Mouse (Mus musculus) heart, embryonic 13.5 days (tissue): Measurements from ENCODE around the gene Inpp4b. TPM values are rescaled to one million over a fixed set of nuclear protein-coding genes. Genes with fewer than 3 reads are reported as not detected.

Experiments
- ATAC-seq: fragments of 200-750 bp; cut with Nextera tagmentation; 2 replicates; pipeline ENCODE4 v1.8.0; 2017; ENCODE audit warnings: moderate TSS enrichment; ENCODE audit not compliant: insufficient number of reproducible peaks, low FRiP score, low TSS enrichment; ENCODE audit errors: extremely low read depth
- H3K27ac ChIP-seq: fragments of 300-500 bp; sonication (generic); replicated peaks from 2 replicates; pipeline ENCODE4 v1.5.1; 2015; ENCODE audit warnings: moderate library complexity, mild to moderate bottlenecking, inconsistent platforms
- H3K27me3 ChIP-seq: fragments of 300-500 bp; sonication (generic); replicated peaks from 2 replicates; pipeline ENCODE4 v1.6.1; 2015; ENCODE audit warnings: mild to moderate bottlenecking, inconsistent platforms
- H3K36me3 ChIP-seq: fragments of 300-500 bp; sonication (generic); 2 replicates; pipeline ENCODE4 v1.6.1; 2015; ENCODE audit warnings: mild to moderate bottlenecking, inconsistent platforms
- H3K4me1 ChIP-seq: fragments of 300-500 bp; sonication (generic); 2 replicates; pipeline ENCODE4 v1.6.1; 2015; ENCODE audit warnings: inconsistent platforms
- H3K4me2 ChIP-seq: fragments of 300-500 bp; sonication (generic); 2 replicates; pipeline ENCODE4 v1.6.1; 2015; ENCODE audit warnings: inconsistent platforms, mild to moderate bottlenecking, moderate library complexity
- H3K4me3 ChIP-seq: fragments of 300-500 bp; sonication (generic); 2 replicates; pipeline ENCODE4 v1.5.1; 2015; ENCODE audit warnings: moderate library complexity, mild to moderate bottlenecking, inconsistent platforms
- H3K9ac ChIP-seq: fragments of 300-500 bp; sonication (generic); 2 replicates; pipeline ENCODE4 v1.6.1; 2015; ENCODE audit warnings: inconsistent platforms, mild to moderate bottlenecking, moderate library complexity
- H3K9me3 ChIP-seq: fragments of 300-500 bp; sonication (generic); 2 replicates; pipeline ENCODE4 v1.6.1; 2016; ENCODE audit warnings: inconsistent platforms
- WGBS: fragments of 180-500 bp; shearing (Covaris S2); methylation state at CpG from one replicate; pipeline ENCODE4 v1.1.7; 2015; ENCODE audit warnings: mixed read lengths; 5-methylcytosine and 5-hydroxymethylcytosine counted together
- polyA plus RNA-seq: library from polyadenylated mRNA; unstranded; fragments of >200 nt; fragmentation: Nextera tagmentation; extraction: Ambion mirVana; gene quantifications from 2 replicates; pipeline ENCODE4 v1.2.1, GENCODE M21; 2015

Inpp4b gene
- polyA plus RNA-seq, 1 experiment from 2014 or later, result 9.4 TPM

- Histone ChIP-seq H3K9ac (no peak overlapping the region), H3K4me3 (no peak overlapping the region), H3K9me3 (no peaks in the 10 kb centered on the region), H3K27ac (no peak overlapping the region), H3K27me3 (no peaks in the 10 kb centered on the region), H3K4me2 (no peak overlapping the region), H3K36me3 (no peaks in the 10 kb centered on the region), H3K4me1 (no peaks in the 10 kb centered on the region)
- no peak for ATAC-seq
- 87% methylated on average over 3 of the region's 3 CpGs for WGBS
Measured at GRCm38 (mm10) chr8:81618918-81619317, 276.6 kb downstream of the Inpp4b start.

GRCm38 (mm10) chr8:81635015-81635414 is 292.7 kb downstream of the Inpp4b start:
- no peak overlapping the region for H3K4me3 ChIP-seq
- no peaks in the 10 kb centered on the region for H3K4me1 ChIP-seq
- 80% methylated on average over 1 of the region's 1 CpGs for WGBS
- no peak overlapping the region for H3K9ac ChIP-seq
- H3K27me3 ChIP-seq, result no peaks in the 10 kb centered on the region
- H3K9me3 ChIP-seq, result no peaks in the 10 kb centered on the region
- no peak for ATAC-seq
- no peak overlapping the region for H3K27ac ChIP-seq
- no peak overlapping the region for H3K4me2 ChIP-seq
- no peaks in the 10 kb centered on the region for H3K36me3 ChIP-seq

GRCm38 (mm10) chr8:81635912-81636583 is 293.7 kb downstream of the Inpp4b start:
- no peak overlapping the region for H3K4me2 ChIP-seq
- H3K9ac ChIP-seq, result no peak overlapping the region
- no peaks in the 10 kb centered on the region for H3K36me3 ChIP-seq
- H3K27me3 ChIP-seq, result no peaks in the 10 kb centered on the region
- H3K27ac ChIP-seq, result no peak overlapping the region
- no peaks in the 10 kb centered on the region for H3K9me3 ChIP-seq
- no peaks in the 10 kb centered on the region for H3K4me1 ChIP-seq
- no peak overlapping the region for H3K4me3 ChIP-seq
- 77% methylated on average over 2 of the region's 2 CpGs for WGBS
- no peak for ATAC-seq

- Histone ChIP-seq H3K27ac (no peak overlapping the region), H3K27me3 (no peaks in the 10 kb centered on the region), H3K4me3 (no peak overlapping the region), H3K9me3 (no peaks in the 10 kb centered on the region), H3K4me1 (no peaks in the 10 kb centered on the region), H3K36me3 (no peaks in the 10 kb centered on the region), H3K9ac (no peak overlapping the region), H3K4me2 (no peak overlapping the region)
- whole genome bisulfite sequencing, result 70% methylated on average over 3 of the region's 3 CpGs
- ATAC-seq, result no peak
Measured at GRCm38 (mm10) chr8:81638478-81638877, 296.1 kb downstream of the Inpp4b start.

- WGBS, result 71% methylated on average over 4 of the region's 4 CpGs
- no peak for ATAC-seq
- Histone ChIP-seq H3K36me3 (no peaks in the 10 kb centered on the region), H3K9ac (no peak overlapping the region), H3K4me1 (no peaks in the 10 kb centered on the region), H3K27ac (no peak overlapping the region), H3K4me2 (no peak overlapping the region), H3K4me3 (no peak overlapping the region), H3K9me3 (no peaks in the 10 kb centered on the region), H3K27me3 (no peaks in the 10 kb centered on the region)
Measured at GRCm38 (mm10) chr8:81639820-81640219, 297.5 kb downstream of the Inpp4b start.

GRCm38 (mm10) chr8:81643030-81643429 is 300.7 kb downstream of the Inpp4b start:
- H3K4me3 ChIP-seq, result no peak overlapping the region
- H3K9ac ChIP-seq, result no peak overlapping the region
- H3K4me1 ChIP-seq, result no peaks in the 10 kb centered on the region
- no peaks in the 10 kb centered on the region for H3K9me3 ChIP-seq
- H3K27me3 ChIP-seq, result no peaks in the 10 kb centered on the region
- 85% methylated on average over 4 of the region's 4 CpGs for WGBS
- no peak overlapping the region for H3K4me2 ChIP-seq
- no peaks in the 10 kb centered on the region for H3K36me3 ChIP-seq
- H3K27ac ChIP-seq, result no peak overlapping the region
- no peak for ATAC-seq

GRCm38 (mm10) chr8:81692167-81692566 is 349.8 kb downstream of the Inpp4b start:
- H3K27me3 ChIP-seq, result no peaks in the 10 kb centered on the region
- H3K4me3 ChIP-seq, result no peak overlapping the region
- no peaks in the 10 kb centered on the region for H3K36me3 ChIP-seq
- no peak for ATAC-seq
- H3K27ac ChIP-seq, result no peak overlapping the region
- no peaks in the 10 kb centered on the region for H3K9me3 ChIP-seq
- H3K4me2 ChIP-seq, result no peak overlapping the region
- H3K4me1 ChIP-seq, result no peaks in the 10 kb centered on the region
- no peak overlapping the region for H3K9ac ChIP-seq

- Histone ChIP-seq H3K9me3 (no peaks in the 10 kb centered on the region), H3K9ac (no peak overlapping the region), H3K4me2 (no peak overlapping the region), H3K4me1 (no peaks in the 10 kb centered on the region), H3K36me3 (no peaks in the 10 kb centered on the region), H3K27ac (no peak overlapping the region), H3K4me3 (no peak overlapping the region), H3K27me3 (no peaks in the 10 kb centered on the region)
- ATAC-seq, result no peak
- WGBS, result 33% methylated on average over 2 of the region's 2 CpGs
Measured at GRCm38 (mm10) chr8:81694893-81695292, 352.5 kb downstream of the Inpp4b start.

GRCm38 (mm10) chr8:81702038-81702437 is 359.7 kb downstream of the Inpp4b start:
- Histone ChIP-seq H3K9me3 (no peaks in the 10 kb centered on the region), H3K4me1 (no peaks in the 10 kb centered on the region), H3K27ac (no peak overlapping the region), H3K4me2 (no peak overlapping the region), H3K4me3 (no peak overlapping the region), H3K27me3 (no peaks in the 10 kb centered on the region), H3K9ac (no peak overlapping the region), H3K36me3 (no peaks in the 10 kb centered on the region)
- WGBS, result 68% methylated on average over 1 of the region's 1 CpGs
- ATAC-seq, result no peak

GRCm38 (mm10) chr8:81703571-81704365 is 361.4 kb downstream of the Inpp4b start:
- no peak overlapping the region for H3K4me2 ChIP-seq
- no peak overlapping the region for H3K9ac ChIP-seq
- H3K4me1 ChIP-seq, result no peaks in the 10 kb centered on the region
- H3K27me3 ChIP-seq, result no peaks in the 10 kb centered on the region
- WGBS, result 63% methylated on average over 3 of the region's 3 CpGs
- H3K36me3 ChIP-seq, result no peaks in the 10 kb centered on the region
- H3K27ac ChIP-seq, result no peak overlapping the region
- ATAC-seq, result no peak
- H3K4me3 ChIP-seq, result no peak overlapping the region
- H3K9me3 ChIP-seq, result no peaks in the 10 kb centered on the region

GRCm38 (mm10) chr8:81707436-81707835 is 365.1 kb downstream of the Inpp4b start:
- Histone ChIP-seq H3K9me3 (no peaks in the 10 kb centered on the region), H3K4me3 (no peak overlapping the region), H3K9ac (no peak overlapping the region), H3K4me2 (no peak overlapping the region), H3K27ac (no peak overlapping the region), H3K36me3 (no peaks in the 10 kb centered on the region), H3K27me3 (no peaks in the 10 kb centered on the region), H3K4me1 (no peaks in the 10 kb centered on the region)
- 55% methylated on average over 1 of the region's 1 CpGs for WGBS
- ATAC-seq, result no peak

- H3K9ac ChIP-seq, result no peak overlapping the region
- H3K27me3 ChIP-seq, result no peaks in the 10 kb centered on the region
- no peak for ATAC-seq
- H3K4me2 ChIP-seq, result no peak overlapping the region
- no peaks in the 10 kb centered on the region for H3K4me1 ChIP-seq
- no peak overlapping the region for H3K4me3 ChIP-seq
- no peaks in the 10 kb centered on the region for H3K9me3 ChIP-seq
- no peak overlapping the region for H3K27ac ChIP-seq
- no peaks in the 10 kb centered on the region for H3K36me3 ChIP-seq
Measured at GRCm38 (mm10) chr8:81731332-81731731, 389.0 kb downstream of the Inpp4b start.
